Mouse (Mus musculus) CD4-positive, CD25-positive, alpha-beta regulatory T cell, adult 9 weeks (primary cell): ENCODE results near the gene Efcc1. TPM values are rescaled to one million over a fixed set of nuclear protein-coding genes. Genes with fewer than 3 reads are reported as not detected.

Experiments used
- polyA plus RNA-seq: library from polyadenylated mRNA; unstranded; fragments of 100-300 nt; shearing (Covaris generic); gene quantifications from one replicate; pipeline ENCODE4 v1.2.1, GENCODE M21; 2017

Gene Efcc1
- polyA plus RNA-seq, result 0.50 TPM

DNA sequence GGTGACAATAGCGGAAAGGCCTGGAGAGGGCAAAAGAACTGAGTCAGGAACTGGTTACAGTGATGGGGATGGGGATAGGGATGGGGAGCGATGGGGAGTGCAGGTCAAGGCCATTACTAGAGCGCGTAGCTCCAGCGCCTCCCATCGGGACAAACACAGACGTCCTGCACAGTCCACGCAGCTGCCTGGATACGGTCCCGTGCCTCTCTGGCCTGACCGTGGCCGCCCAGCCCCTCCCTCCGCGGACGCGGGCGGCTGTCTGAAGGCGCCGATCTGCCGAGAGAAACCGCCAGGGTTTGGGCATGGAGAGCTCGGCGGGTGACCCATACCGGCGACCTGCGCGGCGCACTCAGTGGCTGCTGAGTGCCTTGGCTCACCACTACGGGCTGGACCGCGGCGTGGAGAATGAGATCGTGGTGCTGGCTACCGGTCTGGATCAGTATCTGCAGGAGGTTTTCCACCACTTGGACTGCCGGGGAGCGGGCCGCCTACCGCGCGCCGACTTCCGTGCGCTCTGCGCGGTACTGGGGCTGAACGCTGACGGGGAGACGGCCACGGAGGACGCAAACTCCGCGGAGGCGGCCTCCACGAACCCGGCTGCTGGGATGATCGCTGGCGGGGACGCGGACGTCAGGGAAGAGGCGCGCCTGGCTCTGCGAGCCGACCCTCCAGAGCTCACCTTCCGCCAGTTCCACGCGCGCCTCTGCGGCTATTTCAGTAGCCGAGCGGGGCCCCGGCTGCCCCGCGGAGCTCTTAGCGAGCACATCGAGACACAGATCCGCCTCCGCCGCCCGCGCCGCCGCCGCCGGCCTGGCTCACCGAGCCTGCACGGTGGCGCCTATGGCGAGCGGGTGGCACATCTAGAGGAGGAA, at the start of gene Efcc1:
Gene Efcc1, plus strand, starts transcription at position 279 of the 872 bp plus-strand sequence.

DNA sequence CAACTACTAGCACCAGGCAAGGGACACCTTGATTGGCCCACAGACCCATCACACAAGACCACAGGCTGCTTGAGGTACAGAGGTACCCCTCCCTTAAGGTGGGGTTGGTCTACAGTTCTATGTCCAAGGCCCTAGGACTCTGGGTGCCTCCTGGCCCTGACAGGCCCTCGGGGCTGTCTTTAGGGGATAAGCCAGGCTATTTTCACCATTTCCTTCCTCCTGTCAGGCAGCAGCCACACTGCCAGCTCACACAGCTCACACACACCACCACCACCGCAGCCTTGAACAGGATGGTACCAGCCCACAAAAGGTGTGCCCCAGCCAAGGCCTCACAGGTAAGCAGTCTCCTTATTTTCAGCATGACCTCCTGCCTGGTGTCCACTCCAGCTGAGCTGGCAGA, 47.2 kb downstream of the Efcc1 start, which contains the start of gene Gp9:
Gene Gp9, plus strand, starts transcription at position 231 of the 400 bp plus-strand sequence.

Other genes starting within 250 kb of the Efcc1 start
- gene Arhgap25, start 197.6 kb upstream of the Efcc1 start, polyA plus RNA-seq, result 193 TPM
- 0.11 TPM for gene Prokr1, start 140.1 kb upstream of the Efcc1 start, polyA plus RNA-seq
- gene Aplf, start 58.7 kb upstream of the Efcc1 start, polyA plus RNA-seq, result 9.8 TPM
- gene Gp9, start 47.2 kb downstream of the Efcc1 start, polyA plus RNA-seq, result not detected
- gene Rab43, start 81.3 kb downstream of the Efcc1 start, polyA plus RNA-seq, result 14.6 TPM
- 5.2 TPM for gene Gm45140, start 104.9 kb downstream of the Efcc1 start, polyA plus RNA-seq
- gene Isy1, start 107.9 kb downstream of the Efcc1 start, polyA plus RNA-seq, result 85.5 TPM
- gene Cnbp, start 120.2 kb downstream of the Efcc1 start, polyA plus RNA-seq, result 1,266 TPM
- 188 TPM for gene Copg1, start 156.9 kb downstream of the Efcc1 start, polyA plus RNA-seq
- gene Hmces, start 183.1 kb downstream of the Efcc1 start, polyA plus RNA-seq, result 54.0 TPM